Mouse (Mus musculus) right cerebral cortex, postnatal 25 days (tissue): ENCODE results near the gene Slc25a28.

Experiments used
- DNase-seq: peaks from one replicate; pipeline ENCODE4 v3.0.0; 2022

Slc25a28 gene

GRCm38 (mm10) chr19:43674730-43675524 lies at the start of gene Slc25a28:
Gene Slc25a28, minus strand, starts transcription at chr19:43674881.
- peak; percentile 98 for DNase-seq

GRCm38 (mm10) chr19:43724194-43724593 lies 49.5 kb upstream of the Slc25a28 start:
- DNase-seq = no peak

DNA sequence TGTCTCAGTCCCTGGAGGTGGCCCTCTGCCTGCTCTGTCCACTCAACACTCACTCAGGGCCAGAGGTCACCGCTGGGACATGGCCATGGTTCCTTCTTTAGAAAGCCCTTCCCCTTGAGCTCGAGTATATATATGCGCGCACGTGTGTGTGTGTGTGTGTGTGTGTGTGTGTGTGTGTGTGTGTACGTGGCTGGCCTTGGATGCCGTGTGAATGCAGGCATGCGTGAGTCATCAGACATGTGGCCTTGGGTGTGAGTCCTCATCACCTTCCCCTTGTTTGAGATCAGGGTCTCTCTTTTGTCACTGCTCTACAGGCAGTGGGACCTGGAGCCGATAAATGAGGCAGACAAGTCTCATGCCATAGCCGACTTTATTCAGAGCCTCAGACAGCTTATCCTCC lies 48.8 kb upstream of the Slc25a28 start:
- no peak for DNase-seq

- DNase-seq = no peak
Observed at GRCm38 (mm10) chr19:43722891-43723290, 48.2 kb upstream of the Slc25a28 start.

DNA sequence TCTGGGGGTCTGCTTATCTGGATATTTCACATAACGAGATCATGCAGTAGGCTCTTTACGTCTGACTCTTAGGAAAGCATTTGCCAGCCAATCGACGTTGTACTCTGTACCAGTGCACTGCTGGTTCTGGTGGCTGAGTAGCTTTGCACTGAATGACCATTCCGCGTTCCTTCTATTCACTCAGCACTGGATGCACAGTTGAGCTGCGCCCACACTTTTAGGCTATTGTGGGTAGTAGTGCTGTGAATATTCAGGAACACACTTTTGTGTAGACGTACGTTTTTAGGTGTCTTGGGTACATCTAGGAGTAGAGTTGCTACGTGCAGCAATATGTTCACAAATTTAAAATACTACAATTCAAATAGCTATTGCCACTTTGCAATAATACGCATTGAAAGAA lies 45.4 kb upstream of the Slc25a28 start:
- no peak for DNase-seq

DNA sequence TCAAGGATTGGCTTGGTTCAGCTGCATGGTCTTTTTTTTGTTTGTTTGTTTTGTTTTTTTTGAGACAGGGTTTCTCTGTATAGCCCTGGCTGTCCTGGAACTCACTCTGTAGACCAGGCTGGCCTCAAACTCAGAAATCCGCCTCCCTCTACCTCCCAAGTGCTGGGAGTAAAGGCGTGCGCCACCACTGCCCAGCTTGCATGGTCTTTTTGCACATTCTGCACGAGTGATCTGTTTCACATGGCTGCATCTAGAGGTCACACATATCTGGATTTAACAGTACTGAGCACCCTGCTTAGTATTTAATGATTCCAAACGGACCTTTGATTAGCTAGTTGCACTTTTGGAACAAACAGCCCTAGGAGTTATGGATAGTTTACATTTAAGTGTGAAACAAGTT lies 37.3 kb upstream of the Slc25a28 start:
- no peak for DNase-seq

GRCm38 (mm10) chr19:43711159-43711916 lies 36.7 kb upstream of the Slc25a28 start:
- no peak for DNase-seq

- DNase-seq = no peak
Observed at GRCm38 (mm10) chr19:43709317-43709716, 34.6 kb upstream of the Slc25a28 start.

DNA sequence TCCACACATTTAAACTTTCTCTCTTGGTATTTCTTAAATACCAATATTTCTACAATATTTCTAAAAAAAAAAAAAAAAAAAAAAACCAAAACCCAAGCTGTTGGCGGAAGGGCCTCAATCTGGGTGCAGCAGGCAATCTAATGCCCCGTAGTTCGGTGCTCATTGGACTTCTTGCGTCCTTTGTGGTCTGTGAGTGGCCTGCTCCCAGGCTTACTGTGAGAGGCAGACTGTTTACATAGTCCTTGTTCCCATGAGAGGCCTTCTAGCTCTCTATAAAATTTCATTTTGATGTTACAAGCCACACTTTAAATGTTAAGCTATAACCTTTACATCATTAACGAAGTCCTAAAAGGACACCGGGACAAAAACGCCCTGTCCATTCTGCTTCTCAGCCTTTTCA lies 33.5 kb upstream of the Slc25a28 start:
- DNase-seq = no peak

DNA sequence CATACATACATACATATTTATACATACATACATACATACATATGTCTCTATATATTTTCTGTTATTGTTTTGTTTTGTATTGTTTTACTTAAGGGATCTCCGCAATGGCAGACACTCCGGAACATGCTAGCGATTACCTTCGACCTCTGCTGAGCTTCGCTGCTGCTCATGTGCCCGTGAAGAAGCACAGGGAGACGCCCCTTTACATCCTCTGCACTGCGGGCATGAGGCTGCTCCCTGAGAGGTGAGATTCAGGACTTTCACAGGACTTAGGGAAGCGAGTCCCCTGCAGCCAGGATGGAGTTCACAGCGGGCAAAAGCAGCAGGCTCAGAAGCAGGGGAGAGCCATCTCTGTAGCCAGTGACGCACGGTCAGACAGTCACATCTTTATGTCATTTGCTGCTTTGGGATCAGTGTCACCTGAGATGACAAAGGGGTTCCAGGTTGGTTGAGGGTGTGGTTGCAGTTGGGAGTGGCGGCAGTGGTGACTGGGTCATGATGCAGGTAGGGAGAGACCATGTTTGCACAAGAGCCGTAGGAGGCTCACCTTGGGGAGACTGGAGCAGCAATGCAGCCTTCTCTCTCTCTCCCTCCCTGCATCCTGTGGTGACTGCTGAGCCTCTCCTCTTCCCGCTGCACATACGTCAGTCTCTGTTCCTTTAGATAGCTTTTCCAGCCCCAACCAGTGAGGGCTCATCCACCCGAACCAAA lies 30.3 kb upstream of the Slc25a28 start:
- DNase-seq = no peak

DNA sequence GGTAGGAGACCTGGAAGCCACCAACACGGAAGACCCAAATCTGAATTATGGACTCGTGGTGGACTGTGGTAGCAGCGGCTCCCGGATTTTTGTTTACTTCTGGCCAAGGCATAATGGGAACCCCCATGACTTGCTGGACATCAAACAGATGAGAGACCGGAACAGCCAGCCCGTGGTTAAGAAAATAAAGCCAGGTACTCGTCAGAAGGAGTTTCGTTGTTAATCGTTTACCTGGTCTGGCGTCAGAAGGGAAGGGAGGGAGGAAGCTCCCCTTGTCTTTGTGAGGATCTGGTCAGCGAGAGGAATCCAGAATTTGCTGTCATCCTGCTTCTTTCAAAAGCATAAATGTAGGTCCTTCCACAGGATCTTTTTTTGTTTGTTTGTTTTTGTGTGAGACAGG lies 29.5 kb upstream of the Slc25a28 start:
- no peak for DNase-seq

- peak; percentile 27 for DNase-seq
Observed at GRCm38 (mm10) chr19:43699763-43700155, 25.1 kb upstream of the Slc25a28 start.

GRCm38 (mm10) chr19:43699021-43699762 lies 24.5 kb upstream of the Slc25a28 start:
- DNase-seq = peak; percentile 34

- DNase-seq = no peak
Observed at GRCm38 (mm10) chr19:43697666-43698370, 23.1 kb upstream of the Slc25a28 start.

GRCm38 (mm10) chr19:43695514-43695964 lies 20.9 kb upstream of the Slc25a28 start:
- DNase-seq = no peak

GRCm38 (mm10) chr19:43692815-43693214 lies 18.1 kb upstream of the Slc25a28 start:
- no peak for DNase-seq

- peak; percentile 99 for DNase-seq
Observed at GRCm38 (mm10) chr19:43689419-43690246, 15.0 kb upstream of the Slc25a28 start, which contains the start of gene Entpd7. Gene Entpd7, plus strand, starts transcription at chr19:43689672.

DNA sequence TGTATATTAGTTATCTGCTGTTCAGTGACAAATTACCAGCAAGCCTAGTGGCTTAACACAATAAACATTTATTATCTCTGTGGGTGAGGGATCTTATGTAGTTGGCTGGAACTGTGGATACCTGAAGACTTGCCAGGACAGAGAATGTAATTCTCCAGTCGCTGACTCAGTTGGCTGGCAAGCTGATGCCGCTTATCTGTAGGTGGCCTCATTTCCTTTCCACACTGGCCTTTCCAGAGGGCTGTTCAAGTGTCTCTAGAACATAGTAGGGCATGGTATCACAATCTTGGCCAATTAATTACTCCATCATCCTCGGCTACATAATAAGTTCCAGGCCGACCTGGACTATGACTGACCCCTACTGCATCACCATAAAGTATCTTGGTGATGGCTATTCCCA lies 6.9 kb upstream of the Slc25a28 start:
- DNase-seq = no peak

DNA sequence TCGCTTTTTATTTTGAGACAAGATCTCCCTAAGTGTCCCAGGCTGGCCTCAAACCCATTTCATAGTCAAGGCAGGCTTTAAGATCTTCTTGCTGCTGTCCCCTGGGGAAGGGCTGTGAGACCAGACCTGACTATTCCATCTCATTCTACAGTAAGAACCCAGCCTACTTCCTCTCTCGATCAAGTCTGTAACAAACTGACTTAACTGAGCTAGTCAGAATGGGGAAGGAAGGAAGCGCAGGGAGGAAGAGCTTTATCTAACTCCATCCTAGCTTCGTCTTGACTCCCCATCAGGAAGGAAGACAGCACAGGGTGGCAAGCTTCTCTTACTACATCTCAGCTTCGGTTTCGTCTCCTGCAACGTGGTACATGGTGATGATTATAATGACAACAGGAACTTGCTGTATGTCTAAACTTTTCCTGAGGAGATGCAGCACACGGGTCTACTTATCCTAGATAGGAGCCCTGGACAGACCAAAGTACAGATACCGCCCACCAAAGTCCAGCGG lies 4.8 kb upstream of the Slc25a28 start:
- no peak for DNase-seq

DNA sequence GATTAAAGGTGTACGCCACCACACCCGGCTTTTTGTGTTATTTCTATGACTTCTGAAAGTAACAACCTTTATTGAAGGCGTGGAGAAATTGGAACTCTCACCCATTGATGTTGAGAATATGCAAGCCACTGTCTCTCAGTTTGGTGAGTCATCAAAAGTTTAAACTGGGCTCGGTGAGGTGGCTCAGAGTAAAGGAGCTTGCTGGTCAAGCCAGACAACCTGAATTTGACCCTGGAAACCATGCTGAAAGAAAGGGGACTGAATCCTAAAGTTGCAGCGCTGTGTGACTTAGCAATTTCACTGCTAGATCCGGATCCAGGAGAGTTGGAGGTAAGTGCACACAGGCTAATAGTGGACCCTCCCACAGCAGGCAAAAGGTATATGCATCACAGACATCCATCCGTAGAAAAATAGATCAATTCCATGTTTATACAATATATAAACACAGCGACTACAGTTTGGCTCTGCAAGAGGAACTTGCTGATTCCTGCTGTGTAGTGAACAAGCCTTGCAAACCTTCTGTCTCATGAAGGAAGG lies 3.9 kb upstream of the Slc25a28 start:
- DNase-seq = no peak
